ENCODE assay signal across 18 mouse cellular contexts in genomic region chr13:118825102-118825501, GRCm38 (mm10).
"Had no signal": no experiment of that assay in that cellular context is flagged by ENCODE, and none has a peak within 500 bp of the region (broad histone marks: within the 10 kb centered on the region; RNA-seq: fewer than 3 reads in every experiment).

No protein-coding gene starts in this region.

- H3K4me1 ChIP-seq: midbrain, embryonic 10.5 days; midbrain, embryonic 12.5 days; neural tube, embryonic 13.5 days; neural tube, embryonic 15.5 days had no signal

- DNase-seq: lung, embryonic 14.5 days; lung, postnatal 10 days; lung, postnatal 4 days; midbrain, embryonic 14.5 days; retina, postnatal 1 day; right cerebral cortex, adult 18-20 months; right cerebral cortex, postnatal 25 days; right cerebral cortex, postnatal 4 days; spleen, adult 18-20 months; thymus, adult 18-20 months; thymus, postnatal 14 days; thymus, postnatal 36 days had no signal

- H3K36me3 ChIP-seq: midbrain, embryonic 10.5 days; midbrain, embryonic 12.5 days; neural tube, embryonic 13.5 days; neural tube, embryonic 15.5 days had no signal

- H3K4me2 ChIP-seq: lung, embryonic 14.5 days; midbrain, embryonic 12.5 days; neural tube, embryonic 13.5 days; neural tube, embryonic 15.5 days had no signal

- H3K27me3 ChIP-seq: midbrain, embryonic 12.5 days; neural tube, embryonic 13.5 days; neural tube, embryonic 15.5 days had no signal

- H3K4me3 ChIP-seq: midbrain, embryonic 10.5 days; midbrain, embryonic 12.5 days; myocyte; neural tube, embryonic 13.5 days; neural tube, embryonic 15.5 days had no signal

- H3K9me3 ChIP-seq: midbrain, embryonic 10.5 days; midbrain, embryonic 12.5 days; neural tube, embryonic 13.5 days; neural tube, embryonic 15.5 days had no signal

- H3K27ac ChIP-seq: midbrain, embryonic 10.5 days; midbrain, embryonic 12.5 days; neural tube, embryonic 13.5 days; neural tube, embryonic 15.5 days had no signal

- H3K9ac ChIP-seq: lung, embryonic 14.5 days; midbrain, embryonic 12.5 days; neural tube, embryonic 13.5 days; neural tube, embryonic 15.5 days had no signal

- ATAC-seq: midbrain, embryonic 16.5 days had no signal
